Mouse (Mus musculus) left cerebral cortex, adult 9 months (tissue): ENCODE data around the gene Serpinb9g.
"Not testable (repeated sequence)": the region's sequence is repeated elsewhere in the genome, so short reads cannot be mapped to it uniquely, and the experiment has no call there.

Experiments used
- DNase-seq, 2 experiments: peaks; one replicate each; pipeline ENCODE4 v3.0.0; 2022; ENCODE audit warnings: low spot score in 2 of 2

Serpinb9g gene

GRCm38 (mm10) chr13:33484490-33484889, at the start of gene Serpinb9g:
Gene Serpinb9g (plus strand): TSS chr13:33484790.
- not testable (repeated sequence) for DNase-seq

- DNase-seq = not testable (repeated sequence)
Observed at GRCm38 (mm10) chr13:33483872-33484271, 718 bp upstream of the Serpinb9g start.

DNA sequence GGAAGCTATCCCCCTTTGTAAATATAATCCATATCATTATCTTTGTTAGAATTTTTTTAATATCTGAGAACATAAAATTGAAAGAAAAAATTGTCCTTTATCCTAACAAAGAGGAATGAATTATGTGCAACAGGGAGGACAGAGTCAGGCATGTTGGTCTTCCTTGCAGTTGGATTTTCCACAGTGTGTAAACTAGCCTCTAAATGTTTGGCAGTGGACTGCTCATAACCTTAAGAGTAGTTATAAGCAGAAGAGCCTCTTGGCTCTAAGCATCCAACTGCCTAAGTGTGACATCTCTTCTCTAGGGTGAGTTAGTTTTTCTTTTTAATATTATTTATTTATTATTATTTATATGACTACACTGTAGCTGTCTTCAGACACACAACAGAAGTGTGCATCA, 40.0 kb downstream of the Serpinb9g start:
- no peak for DNase-seq

GRCm38 (mm10) chr13:33532814-33533213, 48.2 kb downstream of the Serpinb9g start:
- DNase-seq = no peak
